In genomic region chr5:90223534-90224381, GRCm38 (mm10) we compare ENCODE assay signal across 7 mouse cellular contexts. TPM values are rescaled to one million over a fixed set of nuclear protein-coding genes. Genes with fewer than 3 reads are reported as not detected.
A peak's percentile ranks its signal among the peaks of the same experiment; 100 is the strongest.
DNase-seq lines count a peak whose midpoint lies in the region; ATAC-seq lines count a peak whose summit lies in the region.

Gene Cox18 (minus strand): TSS chr5:90224001.

- peak within 1 kb of the TSS; percentile 88 for H3K27ac ChIP-seq in embryonic facial prominence, embryonic 12.5 days
- H3K27ac ChIP-seq in limb, embryonic 11.5 days (replicated peaks; ENCODE audit: low read depth, low read length), result peak within 1 kb of the TSS; percentile 79
- peak within 1 kb of the TSS; percentile 89 for H3K27ac ChIP-seq in midbrain, embryonic 14.5 days (replicated peaks; ENCODE audit: low read depth, low read length)

- peak within 1 kb of the TSS; percentile 75 for H3K9ac ChIP-seq in embryonic facial prominence, embryonic 12.5 days
- peak within 1 kb of the TSS; percentile 79 for H3K9ac ChIP-seq in limb, embryonic 11.5 days (ENCODE audit: low read length)
- H3K9ac ChIP-seq in midbrain, embryonic 14.5 days (replicated peaks; ENCODE audit: low read length), result peak within 1 kb of the TSS; percentile 80

- WGBS in embryonic facial prominence, embryonic 12.5 days, result under 1% methylated on average over 62 of the region's 62 CpGs
- WGBS in limb, embryonic 11.5 days, result under 1% methylated on average over 62 of the region's 62 CpGs
- under 1% methylated on average over 62 of the region's 62 CpGs for WGBS in midbrain, embryonic 14.5 days

- peak; percentile 98 for DNase-seq in adrenal gland, postnatal 25 days
- peak; percentile 100 for DNase-seq in heart, adult 11 months
- peak; percentile 98 for DNase-seq in kidney, adult 18-20 months
- DNase-seq in limb, embryonic 11.5 days (ENCODE audit: low spot score), result peak; percentile 98
- peak; percentile 99 for DNase-seq in midbrain, embryonic 14.5 days
- peak; percentile 95 to 99 for DNase-seq in spleen, adult 18-20 months

- peak within 1 kb of the TSS; percentile 67 for H3K4me3 ChIP-seq in embryonic facial prominence, embryonic 12.5 days
- H3K4me3 ChIP-seq in limb, embryonic 11.5 days (ENCODE audit: low read depth, low read length), result peak within 1 kb of the TSS; percentile 84
- H3K4me3 ChIP-seq in midbrain, embryonic 14.5 days (replicated peaks; ENCODE audit: low read depth, low read length), result peak within 1 kb of the TSS; percentile 76

- H3K4me1 ChIP-seq in embryonic facial prominence, embryonic 12.5 days, result peaks cover 10% of the 10 kb centered on the region
- H3K4me1 ChIP-seq in limb, embryonic 11.5 days (ENCODE audit: control insufficient read depth, insufficient read depth, low read length), result peaks cover 7% of the 10 kb centered on the region; the same call in 1 of the 2 replicates
- peaks cover 7% of the 10 kb centered on the region for H3K4me1 ChIP-seq in midbrain, embryonic 14.5 days (ENCODE audit: control insufficient read depth, insufficient read depth, low read length)

- no peaks in the 10 kb centered on the region for H3K9me3 ChIP-seq in embryonic facial prominence, embryonic 12.5 days
- H3K9me3 ChIP-seq in limb, embryonic 11.5 days (ENCODE audit: control insufficient read depth, low read length), result no peaks in the 10 kb centered on the region
- no peaks in the 10 kb centered on the region for H3K9me3 ChIP-seq in midbrain, embryonic 14.5 days (ENCODE audit: control insufficient read depth, low read length)

- H3K36me3 ChIP-seq in embryonic facial prominence, embryonic 12.5 days, result peaks cover 32% of the 10 kb centered on the region
- peaks cover under 1% of the 10 kb centered on the region; the same call in 1 of the 2 replicates for H3K36me3 ChIP-seq in limb, embryonic 11.5 days (ENCODE audit: control insufficient read depth, insufficient read depth, low read length)
- peaks cover 39% of the 10 kb centered on the region for H3K36me3 ChIP-seq in midbrain, embryonic 14.5 days (ENCODE audit: control insufficient read depth, insufficient read depth, low read length)

- peak within 1 kb of the TSS; percentile 50 for H3K4me2 ChIP-seq in embryonic facial prominence, embryonic 12.5 days (replicated peaks)
- peak within 1 kb of the TSS; percentile 75 for H3K4me2 ChIP-seq in limb, embryonic 11.5 days (ENCODE audit: low read depth, severe bottlenecking)
- H3K4me2 ChIP-seq in midbrain, embryonic 14.5 days (ENCODE audit: low read length), result peak within 1 kb of the TSS; percentile 66

- H3K27me3 ChIP-seq in embryonic facial prominence, embryonic 12.5 days, result no peaks in the 10 kb centered on the region
- H3K27me3 ChIP-seq in limb, embryonic 11.5 days (ENCODE audit: control insufficient read depth, insufficient read depth, low read length), result no peaks in the 10 kb centered on the region
- no peaks in the 10 kb centered on the region for H3K27me3 ChIP-seq in midbrain, embryonic 14.5 days (ENCODE audit: control insufficient read depth, insufficient read depth, low read length)

- ATAC-seq in embryonic facial prominence, embryonic 12.5 days (ENCODE audit: insufficient number of reproducible peaks, insufficient read depth, low FRiP score, low TSS enrichment), result peak; percentile 98
- ATAC-seq in limb, embryonic 11.5 days (ENCODE audit: insufficient number of reproducible peaks, low FRiP score, low TSS enrichment, low read depth), result peak; percentile 98
- ATAC-seq in midbrain, embryonic 14.5 days (ENCODE audit: low FRiP score, low TSS enrichment), result peak; percentile 98

RNA-seq across cellular contexts. Expression of gene Cox18, which starts in this region (rescaled TPM):
- total RNA-seq in adrenal gland, postnatal 25 days (2021), result 76.8 and 80.9 TPM in 2 replicates
- 35.5 and 39.6 TPM in 2 replicates for polyA plus RNA-seq in embryonic facial prominence, embryonic 12.5 days (2016; fragmentation: Nextera tagmentation; extraction: Ambion mirVana)
- polyA plus RNA-seq in limb, embryonic 11.5 days (2014; fragmentation: Nextera tagmentation; extraction: Ambion mirVana), result 36.9 and 38.0 TPM in 2 replicates
- polyA plus RNA-seq in midbrain, embryonic 14.5 days (2014; fragmentation: Nextera tagmentation; extraction: Ambion mirVana), result 33.1 and 35.9 TPM in 2 replicates

Comparison
In these comparisons a context has a peak if more than half of its experiments do, and no peak if none do; other contexts are left out.
1. Peak in every context shown above with its lines: DNase-seq, ATAC-seq, H3K4me3 ChIP-seq and H3K27ac ChIP-seq.